Mouse (Mus musculus) lung, adult 2 months (tissue): Measurements from ENCODE around the gene Prss8.

ENCODE experiments used
- CTCF ChIP-seq: fragments of 200-500 bp; IDR thresholded peaks from 2 replicates; pipeline ENCODE4 v1.5.1; 2011; ENCODE audit warnings: mild to moderate bottlenecking, low read length, control low read depth; ENCODE audit not compliant: insufficient read depth
- POLR2A ChIP-seq: fragments of 200-500 bp; IDR thresholded peaks from 2 replicates; pipeline ENCODE4 v1.6.1; 2011; ENCODE audit warnings: low read depth, mild to moderate bottlenecking, control low read depth, low read length, borderline replicate concordance; ENCODE audit errors: extremely low read depth

DNA sequence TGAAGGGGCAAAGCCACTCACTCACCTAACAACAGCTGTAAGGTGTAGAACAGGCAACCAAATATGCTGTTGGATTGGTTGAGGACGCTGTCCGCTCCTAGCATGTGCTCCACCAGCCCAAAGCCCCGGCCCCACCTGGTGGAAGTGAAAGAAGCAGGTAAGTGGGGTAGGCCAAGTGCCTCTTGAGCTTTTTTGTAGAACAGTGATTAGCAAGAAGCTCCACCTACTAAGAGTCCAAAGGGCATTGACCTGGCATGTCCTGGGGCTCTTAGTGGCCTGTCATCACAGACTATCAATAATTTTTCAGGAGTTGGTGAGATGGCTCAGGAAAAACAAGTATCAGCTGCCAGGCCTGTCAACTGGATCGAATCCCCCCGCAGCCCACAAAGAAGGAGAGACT, 35.4 kb downstream of the Prss8 start:
- no peak for TF ChIP-seq POLR2A
- no peak for TF ChIP-seq CTCF
